Mouse (Mus musculus) liver, embryonic 13.5 days (tissue): ENCODE data around the gene Aldh1l1. TPM values are rescaled to one million over a fixed set of nuclear protein-coding genes. Genes with fewer than 3 reads are reported as not detected.

Source experiments
- ATAC-seq: fragments of 200-750 bp; cut with Nextera tagmentation; 2 replicates; pipeline ENCODE4 v1.8.0; 2017; ENCODE audit warnings: low read depth, mild to moderate bottlenecking, moderate number of reproducible peaks, moderate library complexity
- DNase-seq: peaks from one replicate; pipeline ENCODE4 v3.0.0; 2022
- H3K27ac ChIP-seq: fragments of 300-500 bp; sonication (generic); 2 replicates; pipeline ENCODE4 v1.5.1; 2015; ENCODE audit warnings: moderate library complexity, mild to moderate bottlenecking, inconsistent platforms
- H3K27me3 ChIP-seq: fragments of 300-500 bp; sonication (generic); 2 replicates; pipeline ENCODE4 v1.6.1; 2015; ENCODE audit warnings: mild to moderate bottlenecking, inconsistent platforms
- H3K36me3 ChIP-seq: fragments of 300-500 bp; sonication (generic); 2 replicates; pipeline ENCODE4 v1.6.1; 2015; ENCODE audit warnings: mild to moderate bottlenecking, inconsistent platforms
- H3K4me1 ChIP-seq: fragments of 300-500 bp; sonication (generic); replicated peaks from 2 replicates; pipeline ENCODE4 v1.6.1; 2015; ENCODE audit warnings: inconsistent platforms
- H3K4me2 ChIP-seq: fragments of 300-500 bp; sonication (generic); 2 replicates; pipeline ENCODE4 v1.6.1; 2015; ENCODE audit warnings: inconsistent platforms, mild to moderate bottlenecking, moderate library complexity
- H3K4me3 ChIP-seq: fragments of 300-500 bp; sonication (generic); replicated peaks from 2 replicates; pipeline ENCODE4 v1.5.1; 2015; ENCODE audit warnings: mild to moderate bottlenecking, inconsistent platforms
- H3K9ac ChIP-seq: fragments of 300-500 bp; sonication (generic); 2 replicates; pipeline ENCODE4 v1.6.1; 2015; ENCODE audit warnings: mild to moderate bottlenecking, inconsistent platforms
- H3K9me3 ChIP-seq: fragments of 300-500 bp; sonication (generic); replicated peaks from 2 replicates; pipeline ENCODE4 v1.6.1; 2016; ENCODE audit warnings: inconsistent platforms
- WGBS: fragments of 180-500 bp; shearing (Covaris S2); methylation state at CpG from one replicate; pipeline ENCODE4 v1.1.7; 2015; ENCODE audit not compliant: insufficient replicate concordance; 5-methylcytosine and 5-hydroxymethylcytosine counted together
- polyA plus RNA-seq: library from polyadenylated mRNA; unstranded; fragments of >200 nt; fragmentation: Nextera tagmentation; extraction: Ambion mirVana; gene quantifications from 2 replicates; pipeline ENCODE4 v1.2.1, GENCODE M21; 2015

Gene Aldh1l1
- polyA plus RNA-seq, 1 experiment from 2014 or later: 12.3 TPM

DNA sequence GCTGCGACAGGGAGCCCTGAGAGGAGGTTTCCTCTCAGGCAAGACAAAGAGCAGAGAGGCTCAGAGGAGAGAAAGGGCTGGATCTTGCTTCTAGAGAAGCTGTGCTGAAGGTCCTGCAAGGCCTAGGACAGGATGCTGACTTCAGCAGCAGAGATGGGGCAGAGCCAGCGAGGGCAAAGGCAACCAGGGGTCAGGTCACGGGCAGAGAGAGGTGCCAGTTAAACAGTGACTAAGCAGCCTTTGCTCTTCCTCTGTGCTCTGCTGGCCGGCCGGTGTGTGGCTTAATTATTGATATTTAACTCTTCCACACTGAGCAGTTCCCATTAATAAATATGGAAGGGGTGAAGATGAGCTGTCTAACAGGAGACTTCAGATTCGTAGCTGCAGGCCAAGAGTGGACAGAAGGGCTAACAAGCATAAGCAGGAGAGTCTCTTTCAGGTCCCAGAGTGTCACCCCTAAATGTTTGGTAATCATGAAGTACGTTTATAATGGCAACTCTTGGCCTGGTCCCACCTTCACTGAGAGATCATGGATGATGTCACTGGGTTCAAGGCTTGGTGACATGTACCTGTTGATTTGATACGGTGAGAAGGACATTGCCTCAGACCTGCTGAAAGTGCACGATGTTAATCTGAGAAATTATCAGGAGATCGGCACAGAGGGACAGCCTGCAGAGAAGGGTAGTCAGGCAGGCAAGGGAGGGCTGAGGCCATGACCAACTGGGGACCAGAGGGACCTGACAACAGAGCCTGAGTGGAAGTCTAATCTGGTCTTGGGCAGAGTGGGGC lies 5.9 kb downstream of the Aldh1l1 start:
- Histone ChIP-seq H3K9me3 (no peaks in the 10 kb centered on the region), H3K36me3 (no peaks in the 10 kb centered on the region), H3K4me2 (no peak overlapping the region), H3K4me1 (peaks cover 7% of the 10 kb centered on the region), H3K4me3 (no peak overlapping the region), H3K9ac (no peak overlapping the region), H3K27ac (peak overlapping the region; percentile 54), H3K27me3 (no peaks in the 10 kb centered on the region)
- DNase-seq (no peak), ATAC-seq (peak; percentile 79)
- 57% methylated on average over 10 of the region's 10 CpGs for WGBS

DNA sequence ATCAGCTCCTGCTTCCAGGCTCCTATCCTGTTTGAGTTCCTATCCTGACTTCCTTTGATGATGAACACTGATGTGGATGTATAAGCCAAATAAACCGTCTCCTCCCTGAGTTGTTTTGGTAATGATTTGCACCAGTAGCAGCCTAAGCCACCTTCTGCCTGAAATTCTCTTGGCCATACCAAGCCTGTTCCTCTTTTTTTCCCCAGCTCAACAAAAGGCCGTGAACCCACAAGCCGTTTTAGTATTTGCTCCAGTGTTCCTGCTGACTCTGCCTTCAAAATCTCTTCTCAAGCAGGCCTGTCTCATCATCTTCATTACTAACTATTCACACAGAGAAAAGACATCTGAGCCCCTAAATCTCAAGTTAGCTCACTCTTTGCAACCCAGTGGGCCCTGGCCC lies 7.9 kb downstream of the Aldh1l1 start:
- H3K27me3 ChIP-seq: no peaks in the 10 kb centered on the region
- no peaks in the 10 kb centered on the region for H3K9me3 ChIP-seq
- ATAC-seq (no peak), DNase-seq (no peak)
- WGBS: 32% methylated on average over 3 of the region's 3 CpGs
- H3K9ac ChIP-seq: no peak overlapping the region
- H3K4me3 ChIP-seq: no peak overlapping the region
- H3K4me2 ChIP-seq: no peak overlapping the region
- H3K36me3 ChIP-seq: no peaks in the 10 kb centered on the region
- no peak overlapping the region; the same call in 1 of the 2 replicates for H3K27ac ChIP-seq
- peaks cover 7% of the 10 kb centered on the region for H3K4me1 ChIP-seq

- ATAC-seq (no peak), DNase-seq (no peak)
- Histone ChIP-seq H3K9me3 (no peaks in the 10 kb centered on the region), H3K36me3 (no peaks in the 10 kb centered on the region), H3K27me3 (no peaks in the 10 kb centered on the region), H3K4me2 (no peak overlapping the region), H3K9ac (no peak overlapping the region), H3K4me1 (peaks cover 7% of the 10 kb centered on the region), H3K27ac (no peak overlapping the region; the same call in 1 of the 2 replicates), H3K4me3 (no peak overlapping the region)
- 63% methylated on average over 3 of the region's 3 CpGs for WGBS
These were observed 8.3 kb downstream of the Aldh1l1 start for GRCm38 (mm10) chr6:90494566-90494965.

- WGBS: 52% methylated on average over 7 of the region's 7 CpGs
- no peak overlapping the region for H3K9ac ChIP-seq
- H3K27me3 ChIP-seq: no peaks in the 10 kb centered on the region
- H3K4me2 ChIP-seq: no peak overlapping the region
- no peaks in the 10 kb centered on the region for H3K36me3 ChIP-seq
- no peak overlapping the region for H3K4me3 ChIP-seq
- ATAC-seq (no peak), DNase-seq (no peak)
- peaks cover 7% of the 10 kb centered on the region for H3K4me1 ChIP-seq
- H3K9me3 ChIP-seq: no peaks in the 10 kb centered on the region
- H3K27ac ChIP-seq: peak overlapping the region; percentile 43; the same call in 1 of the 2 replicates
These were observed 9.2 kb downstream of the Aldh1l1 start for GRCm38 (mm10) chr6:90495282-90495912.

DNA sequence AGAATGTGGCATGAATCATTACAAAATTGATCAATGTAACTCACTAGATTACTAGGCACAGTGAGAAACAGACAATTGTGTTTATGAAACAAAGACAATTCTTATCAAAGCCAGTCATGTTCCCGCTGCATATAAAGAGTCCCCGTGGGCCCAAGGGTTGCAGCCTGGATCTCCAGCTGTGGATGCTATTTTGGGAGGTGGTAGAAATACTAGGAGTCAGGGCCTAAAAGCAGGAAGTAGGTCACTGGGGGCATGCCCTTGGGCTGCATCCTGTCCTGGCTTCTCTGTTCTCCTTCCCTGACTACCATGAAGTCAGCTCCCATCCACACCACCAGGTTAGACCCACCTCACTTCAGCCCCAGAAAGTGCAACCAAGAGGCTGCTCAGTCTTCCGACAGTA lies 10.0 kb downstream of the Aldh1l1 start:
- 39% methylated on average over 3 of the region's 3 CpGs for WGBS
- no peak overlapping the region for H3K9ac ChIP-seq
- H3K27me3 ChIP-seq: no peaks in the 10 kb centered on the region
- DNase-seq (no peak), ATAC-seq (no peak)
- H3K4me3 ChIP-seq: no peak overlapping the region
- peaks cover 7% of the 10 kb centered on the region for H3K4me1 ChIP-seq
- H3K36me3 ChIP-seq: no peaks in the 10 kb centered on the region
- no peak overlapping the region; the same call in 1 of the 2 replicates for H3K27ac ChIP-seq
- H3K4me2 ChIP-seq: no peak overlapping the region
- no peaks in the 10 kb centered on the region for H3K9me3 ChIP-seq

GRCm38 (mm10) chr6:90499509-90499908 lies 13.3 kb downstream of the Aldh1l1 start:
- no peaks in the 10 kb centered on the region for H3K9me3 ChIP-seq
- no peak overlapping the region for H3K27ac ChIP-seq
- no peak overlapping the region for H3K9ac ChIP-seq
- ATAC-seq (no peak), DNase-seq (no peak)
- WGBS: 50% methylated on average over 4 of the region's 4 CpGs
- peaks cover 5% of the 10 kb centered on the region for H3K4me1 ChIP-seq
- H3K36me3 ChIP-seq: no peaks in the 10 kb centered on the region
- H3K4me3 ChIP-seq: no peak overlapping the region
- no peak overlapping the region for H3K4me2 ChIP-seq
- no peaks in the 10 kb centered on the region for H3K27me3 ChIP-seq

DNA sequence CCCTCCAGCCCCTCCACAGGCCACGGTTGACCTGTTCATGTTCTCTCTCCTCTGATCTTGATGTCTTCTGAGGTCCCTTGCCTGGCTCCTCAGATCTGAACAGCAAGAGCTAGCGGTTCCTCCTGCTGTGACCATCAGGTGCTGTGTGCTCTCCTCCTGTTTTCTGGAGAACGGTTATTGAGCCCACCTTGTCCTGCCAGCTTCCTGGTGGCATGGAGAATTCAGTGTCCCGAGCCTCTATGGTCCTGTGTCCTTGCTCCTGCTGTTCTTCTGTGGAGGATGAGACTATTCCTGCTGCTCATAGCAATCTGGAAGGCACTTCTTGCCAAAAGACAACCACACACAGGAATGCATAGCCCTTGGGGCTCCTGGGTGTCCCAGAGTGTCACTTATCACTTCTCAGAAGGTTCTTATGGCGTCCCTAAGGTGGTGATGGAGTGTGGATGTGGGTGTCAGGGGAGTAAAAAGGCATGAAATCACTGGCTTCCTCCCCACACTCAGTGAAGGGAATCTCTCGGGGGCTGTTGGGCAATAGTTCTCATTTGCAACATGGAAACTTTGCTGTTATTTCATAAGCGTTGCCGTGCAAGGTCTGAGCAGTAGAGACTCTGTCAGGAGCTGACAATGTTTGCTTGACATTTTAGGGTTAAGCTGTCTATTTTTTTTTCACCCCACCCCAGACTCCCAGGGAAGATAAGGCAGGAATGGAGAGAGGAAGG lies 15.2 kb downstream of the Aldh1l1 start:
- WGBS: 43% methylated on average over 8 of the region's 8 CpGs
- no peak overlapping the region for H3K9ac ChIP-seq
- H3K4me1 ChIP-seq: no peaks in the 10 kb centered on the region
- no peaks in the 10 kb centered on the region for H3K9me3 ChIP-seq
- ATAC-seq: no peak
- H3K27me3 ChIP-seq: no peaks in the 10 kb centered on the region
- DNase-seq: no peak
- no peak overlapping the region for H3K4me3 ChIP-seq
- no peaks in the 10 kb centered on the region for H3K36me3 ChIP-seq
- no peak overlapping the region for H3K4me2 ChIP-seq
- no peak overlapping the region for H3K27ac ChIP-seq

- Histone ChIP-seq H3K27ac (no peak overlapping the region), H3K9me3 (no peaks in the 10 kb centered on the region), H3K4me3 (no peak overlapping the region), H3K9ac (no peak overlapping the region), H3K27me3 (no peaks in the 10 kb centered on the region), H3K36me3 (no peaks in the 10 kb centered on the region), H3K4me2 (no peak overlapping the region), H3K4me1 (peaks cover 19% of the 10 kb centered on the region)
- no peak for ATAC-seq
- no peak for DNase-seq
- 52% methylated on average over 6 of the region's 6 CpGs for WGBS
These were observed 19.7 kb downstream of the Aldh1l1 start for GRCm38 (mm10) chr6:90505906-90506305.

DNA sequence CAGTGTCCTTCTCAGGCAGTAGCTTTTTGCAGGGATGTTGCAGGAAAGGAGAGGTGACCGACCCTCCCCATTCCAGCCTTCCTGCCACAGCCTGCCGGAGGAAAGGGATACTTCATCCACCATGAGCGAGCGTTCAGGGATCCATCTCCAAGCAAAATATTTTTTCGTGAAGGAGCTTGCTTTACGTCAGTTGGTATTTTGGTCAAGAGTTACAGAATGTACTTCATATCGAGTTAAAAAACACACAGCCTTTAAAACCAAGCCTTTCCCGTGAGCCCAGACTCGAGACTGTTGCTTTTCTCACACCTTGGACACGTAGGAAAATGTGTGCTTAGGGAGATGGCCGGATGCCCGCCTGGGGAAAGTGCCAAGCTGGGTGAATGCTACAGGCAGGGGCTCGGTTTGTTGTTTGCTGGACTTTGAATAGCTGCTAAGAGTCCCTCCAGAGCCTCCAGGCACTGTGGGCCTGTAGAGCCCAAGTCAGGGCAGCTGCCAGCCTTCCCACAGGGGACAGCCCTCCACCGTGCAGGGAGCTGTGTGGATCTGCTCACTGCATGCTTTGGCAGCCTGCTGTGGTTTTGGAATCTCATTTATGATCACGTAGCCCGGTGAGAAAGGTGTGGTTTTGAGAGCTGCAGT lies 20.6 kb downstream of the Aldh1l1 start:
- Histone ChIP-seq H3K4me3 (no peak overlapping the region), H3K4me2 (no peak overlapping the region), H3K36me3 (no peaks in the 10 kb centered on the region), H3K9ac (no peak overlapping the region), H3K27ac (no peak overlapping the region), H3K27me3 (no peaks in the 10 kb centered on the region), H3K4me1 (peaks cover 19% of the 10 kb centered on the region), H3K9me3 (no peaks in the 10 kb centered on the region)
- WGBS: 54% methylated on average over 16 of the region's 16 CpGs
- ATAC-seq (no peak), DNase-seq (no peak)

GRCm38 (mm10) chr6:90507443-90507842 lies 21.2 kb downstream of the Aldh1l1 start:
- no peak overlapping the region for H3K4me3 ChIP-seq
- H3K27me3 ChIP-seq: no peaks in the 10 kb centered on the region
- DNase-seq (no peak), ATAC-seq (no peak)
- no peaks in the 10 kb centered on the region for H3K36me3 ChIP-seq
- H3K9me3 ChIP-seq: no peaks in the 10 kb centered on the region
- no peak overlapping the region for H3K9ac ChIP-seq
- H3K4me2 ChIP-seq: no peak overlapping the region
- H3K27ac ChIP-seq: no peak overlapping the region
- peaks cover 19% of the 10 kb centered on the region for H3K4me1 ChIP-seq

- no peaks in the 10 kb centered on the region for H3K9me3 ChIP-seq
- peaks cover 19% of the 10 kb centered on the region for H3K4me1 ChIP-seq
- DNase-seq: no peak
- no peak overlapping the region for H3K4me2 ChIP-seq
- ATAC-seq: 0 out of 2 replicates have a peak, but pooled peaks have one; percentile 17
- no peak overlapping the region for H3K4me3 ChIP-seq
- 54% methylated on average over 4 of the region's 4 CpGs for WGBS
- H3K36me3 ChIP-seq: no peaks in the 10 kb centered on the region
- no peak overlapping the region for H3K27ac ChIP-seq
- H3K27me3 ChIP-seq: no peaks in the 10 kb centered on the region
- H3K9ac ChIP-seq: no peak overlapping the region
These were observed 22.0 kb downstream of the Aldh1l1 start for GRCm38 (mm10) chr6:90508197-90508624.
